Mouse (Mus musculus) megakaryocyte, embryonic 14.5 days (primary cell): Measurements from ENCODE around the gene Hes5.

Source experiments
- FLI1 ChIP-seq: IDR thresholded peaks from 2 replicates; pipeline ENCODE4 v1.6.1; 2012; ENCODE audit warnings: low read length, inconsistent platforms, mixed read lengths
- GATA1 ChIP-seq: IDR thresholded peaks from 3 replicates; pipeline ENCODE4 v1.6.1; 2012; ENCODE audit warnings: mixed read lengths, low read length, inconsistent platforms, borderline replicate concordance

DNA sequence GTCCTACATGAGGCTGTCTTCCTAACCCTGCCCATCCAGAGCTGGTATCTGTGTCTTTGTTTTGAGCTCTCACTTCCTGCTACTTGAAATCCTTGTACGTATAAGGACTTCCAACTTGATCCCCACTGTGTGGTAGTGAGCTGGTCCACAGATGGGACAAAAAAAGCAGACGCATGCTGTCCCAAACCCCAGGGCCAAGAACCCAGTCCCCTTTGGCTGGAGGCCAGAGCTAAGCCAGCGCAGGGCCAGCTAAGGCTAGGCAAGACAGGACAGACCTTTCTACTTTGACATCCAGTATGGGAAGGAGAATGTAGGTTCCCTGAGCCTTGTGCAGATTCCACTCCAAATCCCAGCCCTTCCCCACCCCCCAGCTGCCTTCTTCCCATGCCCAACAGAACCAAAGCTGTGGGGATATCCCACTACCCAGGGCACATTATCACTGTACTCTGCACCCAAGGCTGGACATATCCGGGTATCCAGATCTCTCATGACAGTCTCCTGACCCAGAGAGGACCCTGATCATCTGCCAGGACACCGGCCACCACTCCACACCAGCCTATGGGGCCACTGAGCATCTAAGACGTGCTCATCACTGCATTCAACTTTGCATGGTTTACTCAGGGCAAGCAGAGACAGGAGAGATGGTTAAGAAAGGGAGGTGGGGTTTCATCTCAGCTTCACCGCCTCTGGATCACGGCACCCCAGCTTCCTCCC lies 50.7 kb downstream of the Hes5 start:
- TF ChIP-seq GATA1 = no peak
- no peak for TF ChIP-seq FLI1
